9 mouse cellular contexts compared by ENCODE assay signal in genomic region chr8:70752000-70752764, GRCm38 (mm10). TPM values are rescaled to one million over a fixed set of nuclear protein-coding genes. Genes with fewer than 3 reads are reported as not detected.
DNase-seq lines count a peak whose midpoint lies in the region; ATAC-seq and TF ChIP-seq lines count a peak whose summit lies in the region.
"Had no signal": no experiment of that assay in that cellular context is flagged by ENCODE, and none has a peak within 500 bp of the region (broad histone marks: within the 10 kb centered on the region; RNA-seq: fewer than 3 reads in every experiment).

No protein-coding gene starts in this region.

- no peak overlapping the region for H3K4me3 ChIP-seq in kidney, embryonic 15.5 days (replicated peaks)
- no peak overlapping the region for H3K4me3 ChIP-seq in liver, embryonic 14.5 days (ENCODE audit: insufficient read depth in 1 of 2, low read depth in 2 of 2, low read length in 2 of 2)

- H3K27me3 ChIP-seq in kidney, embryonic 15.5 days, result peaks cover 20% of the 10 kb centered on the region
- H3K27me3 ChIP-seq in liver, embryonic 14.5 days (ENCODE audit: control insufficient read depth, insufficient read depth, low read length), result peaks cover 3% of the 10 kb centered on the region

- H3K9ac ChIP-seq in kidney, embryonic 15.5 days, result 0 out of 2 replicates have a peak overlapping the region, but pooled peaks have one; percentile 26
- H3K9ac ChIP-seq in liver, embryonic 14.5 days (replicated peaks), result no peak overlapping the region

- no peak for ATAC-seq in kidney, embryonic 15.5 days (replicated peaks; ENCODE audit: low FRiP score)
- no peak for ATAC-seq in liver, embryonic 14.5 days (ENCODE audit: insufficient read depth)

- no peak for TF ChIP-seq EP300 in liver, embryonic 14.5 days (IDR thresholded peaks at IDR 0.05; ENCODE audit: low read depth)

- H3K36me3 ChIP-seq in kidney, embryonic 15.5 days, result peaks cover 14% of the 10 kb centered on the region
- H3K36me3 ChIP-seq in liver, embryonic 14.5 days (replicated peaks; ENCODE audit: control insufficient read depth, insufficient read depth, low read depth), result no peaks in the 10 kb centered on the region

- peak; percentile 83 for TF ChIP-seq CTCF in liver, embryonic 14.5 days (IDR thresholded peaks at IDR 0.05; ENCODE audit: low read depth)

- H3K9me3 ChIP-seq in kidney, embryonic 15.5 days (replicated peaks), result no peaks in the 10 kb centered on the region
- no peaks in the 10 kb centered on the region for H3K9me3 ChIP-seq in liver, embryonic 14.5 days (ENCODE audit: control insufficient read depth, low read length)

- H3K4me1 ChIP-seq in kidney, embryonic 15.5 days, result peaks cover 41% of the 10 kb centered on the region
- peaks cover 3 to 18% of the 10 kb centered on the region in 2 experiments for H3K4me1 ChIP-seq in liver, embryonic 14.5 days (replicated peaks; ENCODE audit: control insufficient read depth in 2 of 2, insufficient read depth in 2 of 2, low read length in 1 of 2)

- peak overlapping the region; percentile 54 for H3K4me2 ChIP-seq in kidney, embryonic 15.5 days
- H3K4me2 ChIP-seq in liver, embryonic 14.5 days (ENCODE audit: low read depth), result no peak overlapping the region

- DNase-seq in 3T3-L1 (ENCODE audit: low read depth, low spot score) (peak; percentile 88), ES-CJ7 (ENCODE audit: low read depth, low spot score) (peak; percentile 84)
- peak; percentile 74 to 88 for DNase-seq in cerebellum, postnatal 25 days
- DNase-seq in heart, adult 8-10 months (ENCODE audit: low spot score), result peak; percentile 94
- peak in 1 of 3 experiments; percentile 65 for DNase-seq in liver, embryonic 14.5 days (ENCODE audit: low read depth in 3 of 3, low spot score in 3 of 3)
- DNase-seq in right cerebral cortex, postnatal 25 days, result peak; percentile 58
- DNase-seq in ovary, adult 18-20 months (ENCODE audit: low spot score), result no peak

- peak overlapping the region; percentile 87 for H3K27ac ChIP-seq in kidney, embryonic 15.5 days
- H3K27ac ChIP-seq in liver, embryonic 14.5 days, result no peak overlapping the region

- WGBS in kidney, embryonic 15.5 days, result 28% methylated on average over 11 of the region's 11 CpGs
- WGBS in liver, embryonic 14.5 days (ENCODE audit: insufficient replicate concordance), result 19% methylated on average over 11 of the region's 11 CpGs

RNA-seq across cellular contexts. Expression of gene Rab3a, which starts 2.3 kb away (rescaled TPM):
- total RNA-seq in heart, adult 8-10 months (2022), result 10 to 100 TPM; 46.3 to 60.7 (median 50.6) TPM
- polyA plus RNA-seq in kidney, embryonic 15.5 days (2015; fragmentation: Nextera tagmentation; extraction: Ambion mirVana), result 15.5 and 18.6 TPM in 2 replicates
- 2.7 and 3.2 TPM in 2 replicates for polyA plus RNA-seq in liver, embryonic 14.5 days (2012; rRNA removed)
- 1.6 and 2.4 TPM in 2 replicates for polyA plus RNA-seq in liver, embryonic 14.5 days (2014; fragmentation: Nextera tagmentation; extraction: Ambion mirVana)

RNA-seq across cellular contexts. Expression of gene Mpv17l2, which starts 8.6 kb away (rescaled TPM):
- 10 to 100 TPM; 23.2 to 32.5 (median 27.7) TPM for total RNA-seq in heart, adult 8-10 months (2022)
- polyA plus RNA-seq in kidney, embryonic 15.5 days (2015; fragmentation: Nextera tagmentation; extraction: Ambion mirVana), result 46.1 and 48.1 TPM in 2 replicates
- polyA plus RNA-seq in liver, embryonic 14.5 days (2012; rRNA removed), result 25.3 and 28.5 TPM in 2 replicates
- 39.8 and 41.5 TPM in 2 replicates for polyA plus RNA-seq in liver, embryonic 14.5 days (2014; fragmentation: Nextera tagmentation; extraction: Ambion mirVana)

RNA-seq across cellular contexts. Expression of gene Pik3r2, which starts 24.3 kb away (rescaled TPM):
- 10 to 100 TPM; 19.3 to 24.1 (median 22.2) TPM for total RNA-seq in heart, adult 8-10 months (2022)
- 58.0 and 66.9 TPM in 2 replicates for polyA plus RNA-seq in kidney, embryonic 15.5 days (2015; fragmentation: Nextera tagmentation; extraction: Ambion mirVana)
- polyA plus RNA-seq in liver, embryonic 14.5 days (2012; rRNA removed), result 13.2 and 17.5 TPM in 2 replicates
- polyA plus RNA-seq in liver, embryonic 14.5 days (2014; fragmentation: Nextera tagmentation; extraction: Ambion mirVana), result 8.2 and 12.0 TPM in 2 replicates

RNA-seq across cellular contexts. Expression of gene Pde4c, which starts 28.7 kb away (rescaled TPM):
- total RNA-seq in heart, adult 8-10 months (2022), result 1 to 10 TPM; 1.8 to 3.7 (median 2.4) TPM
- 7.6 and 9.4 TPM in 2 replicates for polyA plus RNA-seq in kidney, embryonic 15.5 days (2015; fragmentation: Nextera tagmentation; extraction: Ambion mirVana)
- polyA plus RNA-seq in liver, embryonic 14.5 days (2012; rRNA removed), result 1.6 TPM in 2 replicates
- 0.34 and 0.74 TPM in 2 replicates for polyA plus RNA-seq in liver, embryonic 14.5 days (2014; fragmentation: Nextera tagmentation; extraction: Ambion mirVana)

RNA-seq across cellular contexts. Expression of gene Gm3336, which starts 33.8 kb away (rescaled TPM):
- total RNA-seq in heart, adult 8-10 months (2022), result not detected
- polyA plus RNA-seq in kidney, embryonic 15.5 days (2015; fragmentation: Nextera tagmentation; extraction: Ambion mirVana), result 0.55 and 0.83 TPM in 2 replicates
- polyA plus RNA-seq in liver, embryonic 14.5 days (2012; rRNA removed), result 0.04 TPM in 1 of 2 replicates, not detected in the other
- 0.11 TPM in 2 replicates for polyA plus RNA-seq in liver, embryonic 14.5 days (2014; fragmentation: Nextera tagmentation; extraction: Ambion mirVana)
- total RNA-seq: hematopoietic stem cell, adult 5-6 weeks had no signal
